Mouse (Mus musculus) T-cell, adult 2 months (primary cell): Measurements from ENCODE around the gene Ceacam10.
"Not testable (repeated sequence)": the region's sequence is repeated elsewhere in the genome, so short reads cannot be mapped to it uniquely, and the experiment has no call there.

Experiments
- DNase-seq: peaks from one replicate; pipeline ENCODE4 v3.0.0; 2022; ENCODE audit warnings: low spot score

Gene Ceacam10

DNA sequence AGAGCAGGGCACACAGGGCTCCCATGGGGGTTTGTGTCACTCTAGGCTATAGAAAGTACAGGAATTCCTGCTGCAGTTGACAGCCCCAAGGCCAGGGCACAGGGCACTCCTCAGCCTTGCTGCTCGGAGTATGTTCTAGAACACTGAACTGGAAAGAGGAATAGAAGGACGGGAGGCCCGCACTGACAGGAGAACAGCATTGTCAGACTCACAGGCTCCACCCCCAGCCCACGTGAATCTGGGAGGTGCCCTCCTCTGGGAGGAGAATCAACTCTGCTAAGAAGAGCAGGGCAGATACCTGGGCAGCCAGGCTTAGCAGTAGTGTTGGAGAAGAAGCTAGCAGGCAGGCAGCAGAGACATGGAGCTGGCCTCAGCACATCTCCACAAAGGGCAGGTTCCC lies at the start of gene Ceacam10:
TSS of gene Ceacam10 (plus strand) at position 289 of the 400 bp plus-strand sequence.
- not testable (repeated sequence) for DNase-seq

GRCm38 (mm10) chr7:24735970-24736670 lies 40.9 kb upstream of the Ceacam10 start:
- no peak for DNase-seq

GRCm38 (mm10) chr7:24750695-24751094 lies 26.3 kb upstream of the Ceacam10 start:
- DNase-seq, result no peak

DNA sequence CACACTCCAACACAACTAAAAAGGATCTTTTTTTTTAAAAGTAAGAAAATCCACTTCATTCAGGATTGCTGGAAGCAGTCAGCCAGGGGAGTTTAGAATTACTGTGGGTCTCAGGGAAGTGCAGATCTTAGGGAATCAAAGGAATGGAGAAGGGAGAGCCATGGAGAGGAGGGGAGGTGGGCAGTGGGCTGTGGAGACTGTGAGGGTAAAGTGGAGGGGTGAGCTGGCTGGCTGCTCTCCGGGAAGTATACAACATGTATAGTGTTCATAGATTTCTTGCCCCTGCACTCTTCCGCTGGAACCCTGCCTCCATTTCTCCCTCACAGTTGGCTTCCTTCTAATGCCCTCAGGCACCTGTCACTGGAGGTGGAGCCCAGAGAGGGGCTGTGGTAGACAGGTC lies 25.4 kb upstream of the Ceacam10 start:
- DNase-seq, result no peak

DNA sequence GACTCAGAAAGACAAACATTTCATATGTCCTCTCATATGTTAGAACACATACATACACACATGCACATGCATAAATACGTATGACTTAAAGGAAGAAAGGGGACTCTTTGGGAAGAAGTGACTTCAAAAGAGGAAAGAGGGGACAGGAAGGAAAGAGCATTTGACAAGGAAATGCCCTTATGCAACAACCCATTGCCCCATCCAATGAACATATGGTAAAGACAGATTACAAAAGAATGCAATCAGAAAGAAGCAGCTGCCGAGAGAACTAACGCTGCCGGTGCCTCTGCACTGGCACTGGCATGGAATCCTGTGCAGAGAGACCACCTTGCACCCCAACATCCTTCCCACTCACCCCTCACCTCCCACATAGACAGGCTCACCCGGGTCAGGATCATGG lies 23.5 kb upstream of the Ceacam10 start:
- no peak for DNase-seq

DNA sequence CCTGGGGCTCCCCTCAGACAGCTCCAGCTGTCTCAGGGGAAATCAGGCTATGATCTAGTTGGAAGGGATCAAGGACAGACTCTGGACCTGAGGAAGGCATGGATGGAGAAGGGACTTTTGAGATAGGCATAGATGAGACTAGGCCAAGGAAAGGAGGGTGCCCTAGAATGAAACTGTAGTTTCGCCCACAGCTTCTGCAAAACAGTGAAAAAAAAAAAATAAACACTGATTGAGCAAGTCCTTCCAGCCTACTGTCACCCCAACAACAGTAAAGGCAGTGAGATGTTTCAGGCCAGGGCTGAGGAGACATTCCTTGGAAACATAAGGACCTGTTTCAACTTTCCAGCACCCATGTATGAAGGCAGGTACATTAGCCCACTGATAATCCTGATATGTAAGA lies 18.5 kb upstream of the Ceacam10 start:
- no peak for DNase-seq

- DNase-seq, result no peak
These were observed 16.8 kb upstream of the Ceacam10 start, which contains the start of gene Cd177 for GRCm38 (mm10) chr7:24760211-24760610. Cd177 (minus strand) TSS chr7:24760311.

GRCm38 (mm10) chr7:24761161-24761560 lies 15.8 kb upstream of the Ceacam10 start:
- DNase-seq, result no peak

- DNase-seq, result no peak
These were observed 14.4 kb upstream of the Ceacam10 start for GRCm38 (mm10) chr7:24762574-24762973.

DNA sequence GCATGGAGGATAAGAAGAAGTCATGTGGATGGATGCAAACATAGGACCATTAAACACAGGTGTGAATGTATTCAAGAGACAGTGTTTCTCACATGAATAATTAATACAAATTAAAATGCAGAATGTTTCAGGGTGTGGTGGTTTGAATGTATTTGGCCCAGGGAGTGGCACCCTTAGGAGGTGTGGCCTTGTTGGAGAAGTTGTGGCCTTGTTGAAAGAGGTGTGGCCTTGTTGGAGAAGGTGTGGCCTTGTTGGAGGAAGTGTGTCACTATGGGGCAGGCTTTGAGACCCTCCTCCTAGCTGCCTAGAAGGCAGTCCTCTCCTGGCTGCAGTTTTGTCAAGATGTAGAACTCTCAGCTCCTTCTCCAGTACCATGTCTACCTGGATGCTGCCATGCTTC lies 5.6 kb upstream of the Ceacam10 start:
- DNase-seq, result no peak

DNA sequence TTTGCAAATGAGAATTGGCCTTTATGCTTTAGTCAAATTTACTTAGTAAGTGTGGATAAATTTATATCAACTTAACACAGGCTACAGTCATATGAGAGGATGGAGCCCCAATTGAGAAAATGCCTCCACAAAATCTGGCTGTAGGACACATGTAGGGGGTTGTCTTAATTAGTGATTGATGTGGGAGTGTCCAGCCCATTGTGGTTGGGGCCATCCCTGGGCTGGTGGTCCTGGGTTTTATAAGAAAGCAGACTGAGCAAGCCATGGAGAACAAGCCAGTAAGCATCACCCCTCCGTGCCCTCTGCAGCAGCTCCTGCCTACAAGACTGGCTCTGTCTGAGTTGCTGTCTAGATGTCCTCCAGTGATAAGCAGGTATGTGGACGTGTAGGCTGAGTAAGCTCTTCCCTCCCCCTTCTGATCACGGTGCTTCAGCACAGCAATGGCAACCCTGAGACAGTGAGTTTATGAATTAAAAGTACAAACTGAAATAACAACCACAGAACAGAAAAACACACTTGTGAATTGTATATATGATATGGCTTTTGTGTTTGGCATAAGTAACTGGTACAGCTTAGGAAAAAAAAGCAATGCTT lies 3.0 kb upstream of the Ceacam10 start:
- DNase-seq, result no peak

- DNase-seq, result no peak
These were observed 861 bp upstream of the Ceacam10 start for GRCm38 (mm10) chr7:24776145-24776544.

GRCm38 (mm10) chr7:24797918-24798317 lies 20.9 kb downstream of the Ceacam10 start:
- DNase-seq, result no peak

- DNase-seq, result no peak
These were observed 25.3 kb downstream of the Ceacam10 start for GRCm38 (mm10) chr7:24802149-24802767.

DNA sequence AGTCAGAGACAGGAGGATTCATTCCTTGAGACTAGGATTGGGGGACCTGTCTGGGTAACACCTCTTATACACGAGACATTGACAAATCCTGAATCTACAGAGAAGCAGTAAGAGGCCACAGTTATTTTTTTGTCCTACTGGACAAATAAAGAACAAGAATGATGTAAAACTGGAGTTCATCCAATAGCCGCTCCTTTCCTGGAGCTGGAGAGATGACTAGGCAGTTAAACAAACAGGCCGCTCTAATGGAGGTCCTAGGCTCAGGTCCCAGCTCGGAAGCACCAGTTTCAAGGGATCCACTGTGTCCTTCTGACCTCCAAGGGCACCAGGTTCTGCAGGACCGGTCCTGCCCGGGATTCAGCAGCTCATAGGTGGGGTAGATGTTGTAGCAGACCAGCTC lies 27.8 kb downstream of the Ceacam10 start:
- DNase-seq, result no peak

GRCm38 (mm10) chr7:24809041-24809440 lies 32.0 kb downstream of the Ceacam10 start:
- DNase-seq, result peak; percentile 12

- DNase-seq, result peak; percentile 74
These were observed 40.5 kb downstream of the Ceacam10 start for GRCm38 (mm10) chr7:24817502-24817901.

- no peak for DNase-seq
These were observed 47.4 kb downstream of the Ceacam10 start for GRCm38 (mm10) chr7:24824452-24824851.

- DNase-seq, result no peak
These were observed 50.2 kb downstream of the Ceacam10 start for GRCm38 (mm10) chr7:24827181-24827580.
